Mouse (Mus musculus): ENCODE data around the gene Zfp800. TPM values are rescaled to one million over a fixed set of nuclear protein-coding genes. Genes with fewer than 3 reads are reported as not detected.

The Zfp800 gene
- total RNA-seq, 2 experiments from 2014 or later = 19.1 to 22.4 TPM

- no peak for DNase-seq (ENCODE audit: low spot score in 2 of 2)
- intact Hi-C loops (cut with DNase I) = no loop called here
Observed at GRCm38 (mm10) chr6:28399791-28400190, 2.0 kb upstream of the Zfp800 start.

GRCm38 (mm10) chr6:28398726-28399125 lies 921 bp upstream of the Zfp800 start:
- intact Hi-C loops (cut with DNase I) = no loop called here
- DNase-seq (ENCODE audit: low spot score in 2 of 2) = no peak

GRCm38 (mm10) chr6:28396853-28397457 lies 850 bp downstream of the Zfp800 start:
- intact Hi-C loops (cut with DNase I) = no loop called here
- no peak for DNase-seq (ENCODE audit: low spot score in 2 of 2)

- no peak for DNase-seq (ENCODE audit: low spot score in 2 of 2)
- intact Hi-C loops (cut with DNase I) = no loop called here
Observed at GRCm38 (mm10) chr6:28396051-28396852, 1.6 kb downstream of the Zfp800 start.

GRCm38 (mm10) chr6:28389038-28389437 lies 8.8 kb downstream of the Zfp800 start:
- intact Hi-C loops (cut with DNase I) = no loop called here
- DNase-seq (ENCODE audit: low spot score in 2 of 2) = no peak

- intact Hi-C loops (cut with DNase I) = no loop called here
- DNase-seq (ENCODE audit: low spot score in 2 of 2) = no peak
Observed at GRCm38 (mm10) chr6:28385169-28385568, 12.6 kb downstream of the Zfp800 start.

- DNase-seq (ENCODE audit: low spot score in 2 of 2) = no peak
- intact Hi-C loops (cut with DNase I) = no loop called here
Observed at GRCm38 (mm10) chr6:28381983-28382382, 15.8 kb downstream of the Zfp800 start.

GRCm38 (mm10) chr6:28369966-28370683 lies 27.7 kb downstream of the Zfp800 start:
- no peak for DNase-seq (ENCODE audit: low spot score in 2 of 2)
- intact Hi-C loops (cut with DNase I) = no loop called here

GRCm38 (mm10) chr6:28367575-28367974 lies 30.2 kb downstream of the Zfp800 start:
- intact Hi-C loops (cut with DNase I) = no loop called here
- DNase-seq (ENCODE audit: low spot score in 2 of 2) = no peak

- intact Hi-C loops (cut with DNase I) = no loop called here
- no peak for DNase-seq (ENCODE audit: low spot score in 2 of 2)
Observed at GRCm38 (mm10) chr6:28351066-28351465, 46.7 kb downstream of the Zfp800 start.

GRCm38 (mm10) chr6:28345677-28346076 lies 52.1 kb downstream of the Zfp800 start:
- intact Hi-C loops (cut with DNase I) = no loop called here
- no peak for DNase-seq (ENCODE audit: low spot score in 2 of 2)

GRCm38 (mm10) chr6:28345181-28345580 lies 52.6 kb downstream of the Zfp800 start:
- intact Hi-C loops (cut with DNase I) = no loop called here

GRCm38 (mm10) chr6:28342863-28343262 lies 54.9 kb downstream of the Zfp800 start:
- no peak for DNase-seq (ENCODE audit: low spot score in 2 of 2)
- intact Hi-C loops (cut with DNase I) = no loop called here

More at GRCm38 (mm10) chr6:28345181-28345580, 52.6 kb downstream of the Zfp800 start:
- no peak for DNase-seq (ENCODE audit: low spot score in 2 of 2)

GRCm38 (mm10) chr6:28341174-28341573 lies 56.6 kb downstream of the Zfp800 start:
- intact Hi-C loops (cut with DNase I) = no loop called here
- DNase-seq (ENCODE audit: low spot score in 2 of 2) = no peak

GRCm38 (mm10) chr6:28339410-28339809 lies 58.4 kb downstream of the Zfp800 start:
- intact Hi-C loops (cut with DNase I) = no loop called here
- no peak for DNase-seq (ENCODE audit: low spot score in 2 of 2)

- no peak for DNase-seq (ENCODE audit: low spot score in 2 of 2)
- intact Hi-C loops (cut with DNase I) = no loop called here
Observed at GRCm38 (mm10) chr6:28333696-28334095, 64.1 kb downstream of the Zfp800 start.

GRCm38 (mm10) chr6:28332546-28332945 lies 65.3 kb downstream of the Zfp800 start:
- no peak for DNase-seq (ENCODE audit: low spot score in 2 of 2)
- intact Hi-C loops (cut with DNase I) = no loop called here

- no peak for DNase-seq (ENCODE audit: low spot score in 2 of 2)
- intact Hi-C loops (cut with DNase I) = no loop called here
Observed at GRCm38 (mm10) chr6:28329815-28330214, 68.0 kb downstream of the Zfp800 start.

- intact Hi-C loops (cut with DNase I) = no loop called here
- no peak for DNase-seq (ENCODE audit: low spot score in 2 of 2)
Observed at GRCm38 (mm10) chr6:28329002-28329596, 68.7 kb downstream of the Zfp800 start.

GRCm38 (mm10) chr6:28326720-28327119 lies 71.1 kb downstream of the Zfp800 start:
- intact Hi-C loops (cut with DNase I) = no loop called here

More at GRCm38 (mm10) chr6:28326720-28327119, 71.1 kb downstream of the Zfp800 start:
- DNase-seq (ENCODE audit: low spot score in 2 of 2) = no peak
